Mouse (Mus musculus) megakaryocyte, adult 5-6 weeks (primary cell): ENCODE data around the gene Prtn3. TPM values are rescaled to one million over a fixed set of nuclear protein-coding genes. Genes with fewer than 3 reads are reported as not detected.
A peak's percentile ranks its signal among the peaks of the same experiment; 100 is the strongest.

Experiments
- ATAC-seq: 2 replicates; pipeline ENCODE4 v1.8.0; 2016; ENCODE audit warnings: mild to moderate bottlenecking, inconsistent platforms; ENCODE audit not compliant: poor library complexity, severe bottlenecking
- total RNA-seq, 2 experiments: library from RNA; stranded (forward) in 1 of 2; stranded (reverse) in 1 of 2; fragments of 153-499, 151-499 nt in 1 of 2; fragments of 221-1000, 200-1000 nt in 1 of 2; gene quantifications; 2 replicates each; pipeline versions ENCODE4 v1.2.3 to v1.2.4; 2015 to 2017

The Prtn3 gene
- total RNA-seq (2015) (322 and 372 TPM in 2 replicates), total RNA-seq (2017) (92.6 and 97.3 TPM in 2 replicates)

DNA sequence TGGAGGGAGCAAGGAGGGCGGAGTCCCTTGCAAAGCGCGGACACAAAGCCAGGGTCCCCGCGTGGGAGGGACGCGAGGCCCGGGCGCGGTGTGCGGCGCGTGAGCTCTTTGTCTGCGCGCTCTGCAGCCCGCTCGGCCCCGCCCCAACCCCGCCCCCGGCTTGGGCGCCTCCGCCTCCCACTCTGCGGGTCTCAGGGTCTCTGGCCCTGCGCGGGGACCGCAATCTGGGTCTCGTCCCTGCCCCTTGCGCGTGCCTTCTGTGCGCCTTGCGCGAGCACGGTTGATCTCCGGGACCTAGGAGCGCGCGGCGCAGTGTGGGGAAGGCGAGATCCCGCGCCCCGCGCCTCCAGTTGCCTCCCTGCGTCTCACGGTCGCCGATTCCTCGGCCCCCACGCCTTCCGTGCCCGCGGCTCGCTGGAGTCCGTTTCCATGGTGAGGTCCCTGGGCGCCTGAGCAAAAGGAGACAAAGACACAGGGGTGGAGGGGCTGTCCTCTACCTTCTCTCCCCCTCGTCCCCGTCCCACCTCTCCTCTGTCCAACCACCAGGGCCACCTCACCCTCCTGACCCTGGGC is at the start of gene Prtn3, which contains the start of gene Plppr3:
Gene Prtn3, plus strand, starts transcription at position 187 of the 573 bp plus-strand sequence.
Gene Plppr3, minus strand, starts transcription at position 345 of the 573 bp plus-strand sequence.
- ATAC-seq = peak; percentile 21

DNA sequence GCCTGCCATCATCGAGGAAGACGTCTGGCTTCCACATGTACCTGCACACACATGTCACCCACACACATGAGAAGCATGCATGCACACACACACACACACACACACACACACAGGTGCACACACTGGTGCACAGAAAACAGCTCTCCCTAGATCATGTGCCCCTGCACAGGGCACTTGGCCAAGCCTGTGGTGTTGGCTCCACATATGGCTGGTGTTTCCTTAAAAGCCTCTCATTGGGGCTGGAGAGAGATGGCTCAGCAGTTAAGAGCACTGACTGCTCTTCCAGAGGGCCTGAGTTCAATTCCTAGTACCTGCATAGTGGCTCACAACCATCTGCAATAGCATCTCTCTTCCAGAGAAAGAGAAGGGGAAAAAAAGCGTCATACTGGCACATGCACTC is 42.7 kb upstream of the Prtn3 start:
- ATAC-seq = no peak

DNA sequence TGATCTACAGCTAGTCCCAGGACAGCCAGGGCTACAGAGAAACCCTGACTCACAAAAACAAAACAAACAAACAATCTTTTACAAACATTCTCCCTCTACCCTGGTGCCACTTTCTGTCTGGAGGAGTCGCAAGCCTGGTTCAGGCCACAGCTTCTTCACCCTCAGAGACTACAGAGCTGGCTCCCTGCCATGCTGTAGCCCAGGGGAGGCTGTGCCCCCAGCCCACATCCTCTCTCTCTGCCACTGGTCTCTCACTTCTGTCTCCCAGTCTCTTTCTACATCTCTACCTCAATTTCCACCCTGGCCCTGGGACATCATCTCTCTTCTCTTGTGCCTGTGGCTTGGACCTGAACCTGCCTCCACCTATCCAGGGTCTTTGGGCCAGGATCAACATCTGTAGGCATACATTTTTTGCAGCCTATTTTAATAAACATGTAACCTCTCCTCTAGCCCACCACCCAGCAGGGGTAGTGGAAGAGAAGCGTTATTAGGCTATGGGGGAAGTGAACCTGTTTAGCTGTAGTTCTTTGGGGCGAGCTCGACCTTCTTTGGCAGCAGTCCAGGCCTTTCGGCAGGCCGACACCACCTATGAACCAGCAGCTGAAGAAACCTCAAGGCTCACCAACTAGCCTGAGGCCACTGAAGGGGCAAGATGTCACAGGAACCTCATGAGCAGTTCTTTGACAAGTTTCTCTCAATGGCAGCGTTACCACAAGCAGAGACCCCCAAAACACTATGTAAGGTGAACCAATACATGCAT is 42.1 kb upstream of the Prtn3 start:
- ATAC-seq = peak; percentile 31; the same call in 1 of the 2 replicates

DNA sequence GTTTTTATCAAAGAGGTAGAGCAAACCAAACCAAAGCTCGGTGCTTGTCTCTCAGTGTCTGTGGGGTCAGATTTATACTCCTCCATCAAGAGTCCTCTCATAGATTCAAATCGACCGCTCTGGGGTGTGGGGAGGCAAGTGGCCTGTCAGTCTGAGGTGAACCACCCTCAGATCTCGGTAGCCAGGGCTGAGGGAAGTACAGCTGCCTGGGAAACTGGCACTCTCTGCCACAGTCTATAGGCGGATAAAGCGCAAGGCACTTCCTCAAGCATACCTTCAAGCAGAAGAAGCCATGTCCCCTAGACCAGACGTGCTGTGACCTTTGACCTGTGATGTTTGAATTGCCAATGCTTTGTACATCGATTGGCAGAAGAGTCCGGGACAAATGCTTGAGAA is 41.5 kb upstream of the Prtn3 start:
- ATAC-seq = peak; percentile 41; the same call in 1 of the 2 replicates

DNA sequence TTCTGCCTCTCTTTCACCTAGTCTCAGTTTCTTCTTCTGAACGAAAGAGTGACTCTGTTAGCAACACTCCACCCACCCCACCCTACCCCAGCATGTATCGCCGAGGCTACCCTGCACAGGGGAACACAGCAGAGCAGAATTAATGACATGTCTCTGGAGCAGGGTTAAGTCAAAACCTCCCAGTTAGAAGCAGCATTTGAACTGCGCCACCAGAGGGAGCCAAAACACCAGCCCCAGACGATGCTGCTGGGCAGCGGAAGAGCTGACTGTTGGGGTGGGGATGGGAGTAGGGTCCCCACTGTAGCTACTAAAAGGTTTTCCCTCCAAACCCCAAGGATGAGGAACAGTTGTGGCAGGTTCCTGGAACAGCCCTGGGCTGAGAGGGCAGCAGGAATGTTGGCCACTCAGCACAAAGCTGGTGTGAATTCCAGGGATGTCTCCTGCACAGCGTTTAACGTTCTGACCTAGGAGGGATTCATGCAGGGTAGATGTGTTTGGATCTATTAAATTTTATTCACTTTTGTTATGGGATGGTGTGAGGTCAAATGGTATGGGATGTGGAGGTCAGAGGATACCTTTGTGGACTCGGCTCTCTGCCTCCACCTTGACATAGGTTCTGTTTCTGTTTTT is 39.4 kb upstream of the Prtn3 start:
- peak; percentile 83 for ATAC-seq

DNA sequence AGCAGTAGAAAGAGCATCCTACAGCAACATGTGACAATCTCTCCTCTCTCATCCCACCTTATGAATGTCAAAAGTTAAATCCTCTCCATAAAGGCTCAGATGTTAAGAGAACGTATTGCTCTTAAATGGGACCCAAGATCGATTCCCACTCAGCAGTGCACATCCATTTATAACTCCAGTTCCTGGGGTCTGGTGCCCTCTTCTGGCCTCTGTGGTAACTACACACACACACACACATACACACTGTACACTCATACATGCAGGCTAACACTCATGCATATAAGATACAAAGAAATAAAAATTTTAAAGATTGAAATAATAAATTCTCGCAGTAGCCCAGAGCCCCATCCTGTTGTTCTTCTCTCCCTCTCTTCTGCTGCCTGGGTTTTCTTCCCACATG is 37.4 kb upstream of the Prtn3 start:
- no peak for ATAC-seq

DNA sequence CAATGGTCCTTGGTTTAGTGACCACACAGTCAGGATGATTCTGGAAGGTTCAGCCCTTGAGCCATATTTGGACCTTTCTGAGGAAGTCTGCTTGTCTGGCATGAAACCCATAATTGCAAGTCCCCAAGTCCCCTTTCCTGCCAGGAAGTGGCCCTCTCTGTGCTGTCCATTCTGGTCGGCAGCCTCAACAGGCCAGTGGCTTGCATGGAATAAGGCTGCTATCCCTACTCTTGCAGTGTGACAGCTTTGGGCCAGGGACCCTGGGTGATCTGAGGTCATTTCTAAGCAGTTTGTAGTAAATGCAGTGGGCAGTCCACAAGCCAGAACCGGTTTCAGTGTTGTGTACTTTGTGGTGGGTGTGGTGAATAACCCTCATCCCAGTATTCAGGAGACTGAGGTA is 36.1 kb upstream of the Prtn3 start:
- ATAC-seq = no peak

DNA sequence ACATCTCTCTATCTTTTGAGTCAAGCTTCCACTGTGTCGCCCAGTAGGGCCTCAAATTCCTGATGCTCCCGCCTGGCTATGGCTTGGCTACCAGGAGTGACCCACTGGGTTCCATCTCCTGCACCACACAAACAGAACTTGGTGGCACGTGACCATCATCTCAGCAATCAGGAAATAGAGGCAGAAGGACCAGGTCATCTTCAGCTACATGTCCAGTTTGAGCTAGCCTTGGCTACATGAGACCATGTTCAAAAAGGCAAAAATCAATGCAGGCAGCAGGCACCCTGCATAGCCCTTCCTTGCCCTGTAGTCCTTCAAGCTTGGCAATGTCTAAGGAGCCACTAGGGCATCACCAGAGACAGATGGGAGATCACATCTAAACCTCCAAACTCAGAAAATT is 34.2 kb upstream of the Prtn3 start:
- no peak for ATAC-seq

DNA sequence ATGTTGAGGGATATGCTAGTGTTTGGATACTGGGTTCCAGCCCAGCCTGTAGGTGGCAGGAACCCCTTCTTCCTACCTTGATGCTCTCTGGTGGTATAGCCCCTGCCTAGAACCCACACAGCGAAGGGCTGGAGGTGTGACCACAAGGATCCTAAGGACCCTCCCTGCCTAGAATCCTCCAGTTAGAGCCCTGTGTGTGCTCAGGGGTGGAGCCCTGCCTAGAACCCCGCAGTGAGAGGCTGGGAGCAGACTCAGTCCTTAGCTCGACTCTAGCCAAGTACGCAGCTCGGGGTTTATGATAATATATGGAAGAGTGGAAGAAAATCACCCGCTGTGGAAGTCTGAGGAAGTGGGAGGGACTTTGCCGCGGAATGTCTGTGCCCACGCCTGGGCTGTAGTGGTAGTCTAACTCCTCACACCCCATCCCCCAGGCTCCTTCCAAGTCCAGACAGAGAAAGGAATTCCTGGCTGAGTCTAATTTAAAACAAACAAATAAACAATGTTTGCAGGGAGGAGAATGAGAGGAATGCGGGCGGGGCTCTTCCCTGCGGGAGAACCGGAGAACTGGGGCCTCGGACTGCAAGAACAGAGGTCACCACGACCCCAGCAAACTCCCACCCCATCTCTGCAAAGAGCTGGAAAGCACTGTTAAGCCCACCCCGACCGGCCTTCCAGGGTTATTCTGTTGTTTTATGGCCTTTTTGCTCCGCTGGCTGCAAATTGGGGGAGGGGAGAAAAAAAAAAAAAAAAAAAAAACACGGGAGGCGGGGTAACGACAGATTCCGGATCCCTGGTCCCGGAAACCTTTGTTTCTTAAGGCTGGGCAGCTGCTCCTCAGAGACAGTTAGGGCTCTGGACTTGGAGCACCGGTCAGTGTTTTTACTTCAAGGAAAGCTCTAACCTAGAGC is 33.4 kb upstream of the Prtn3 start:
- peak; percentile 54 for ATAC-seq

DNA sequence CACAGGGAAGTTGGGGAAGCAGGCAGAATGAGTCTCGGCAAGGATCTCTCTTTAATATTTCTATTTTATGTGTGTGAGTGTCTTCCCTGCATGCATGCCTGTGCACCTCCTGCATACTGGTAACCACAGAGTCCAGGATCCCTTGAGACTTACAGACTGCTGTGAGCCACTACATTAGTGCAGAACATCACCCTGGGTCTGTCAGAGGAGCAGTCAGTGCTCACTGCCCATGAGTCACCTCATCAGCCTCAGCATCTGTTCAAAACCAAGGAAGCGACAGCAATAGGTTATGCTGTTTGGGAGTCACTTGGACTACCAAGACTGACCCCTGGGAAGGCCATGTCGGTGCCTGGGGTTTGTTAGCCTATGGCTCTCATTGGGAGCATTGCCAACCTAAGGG is 32.0 kb upstream of the Prtn3 start:
- ATAC-seq = no peak

DNA sequence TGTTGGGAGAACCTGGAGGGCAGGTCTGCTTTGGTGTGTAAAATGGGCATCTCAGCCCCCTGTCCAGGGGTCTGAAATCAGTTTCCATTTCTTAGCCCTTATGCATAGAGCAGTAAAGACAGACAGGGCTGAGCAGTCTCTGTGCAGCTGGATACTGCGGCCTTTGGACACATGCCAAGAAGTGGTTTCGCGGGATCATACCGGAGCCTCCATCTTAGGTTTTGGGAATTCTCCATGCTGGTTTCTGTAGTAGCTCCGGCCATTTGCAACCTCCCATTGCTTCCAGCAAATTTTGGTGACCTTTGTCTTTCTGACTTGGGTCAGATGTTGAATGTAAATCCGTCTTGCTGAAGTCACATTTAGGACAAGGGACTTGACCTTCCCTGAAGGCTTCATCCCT is 30.8 kb upstream of the Prtn3 start:
- ATAC-seq = no peak

DNA sequence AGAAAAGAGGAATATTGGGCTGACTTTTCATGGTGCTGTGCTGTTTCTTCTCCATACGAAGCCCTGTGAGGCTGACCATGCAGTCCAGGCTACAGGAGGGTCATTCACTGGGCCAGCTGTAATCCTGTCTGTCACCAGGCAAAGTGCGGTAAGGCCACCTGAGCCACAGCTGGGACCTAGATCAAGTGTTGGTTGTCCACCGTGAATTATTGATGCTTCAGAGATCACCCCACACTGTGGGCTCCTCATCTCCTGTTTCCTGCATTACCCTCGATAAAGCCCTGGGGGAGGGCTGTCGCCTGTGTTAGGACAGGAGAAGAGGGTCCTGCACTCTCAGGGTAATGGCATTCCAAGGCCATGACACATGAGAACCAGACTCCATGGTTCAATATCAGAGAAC is 27.7 kb upstream of the Prtn3 start:
- no peak for ATAC-seq

DNA sequence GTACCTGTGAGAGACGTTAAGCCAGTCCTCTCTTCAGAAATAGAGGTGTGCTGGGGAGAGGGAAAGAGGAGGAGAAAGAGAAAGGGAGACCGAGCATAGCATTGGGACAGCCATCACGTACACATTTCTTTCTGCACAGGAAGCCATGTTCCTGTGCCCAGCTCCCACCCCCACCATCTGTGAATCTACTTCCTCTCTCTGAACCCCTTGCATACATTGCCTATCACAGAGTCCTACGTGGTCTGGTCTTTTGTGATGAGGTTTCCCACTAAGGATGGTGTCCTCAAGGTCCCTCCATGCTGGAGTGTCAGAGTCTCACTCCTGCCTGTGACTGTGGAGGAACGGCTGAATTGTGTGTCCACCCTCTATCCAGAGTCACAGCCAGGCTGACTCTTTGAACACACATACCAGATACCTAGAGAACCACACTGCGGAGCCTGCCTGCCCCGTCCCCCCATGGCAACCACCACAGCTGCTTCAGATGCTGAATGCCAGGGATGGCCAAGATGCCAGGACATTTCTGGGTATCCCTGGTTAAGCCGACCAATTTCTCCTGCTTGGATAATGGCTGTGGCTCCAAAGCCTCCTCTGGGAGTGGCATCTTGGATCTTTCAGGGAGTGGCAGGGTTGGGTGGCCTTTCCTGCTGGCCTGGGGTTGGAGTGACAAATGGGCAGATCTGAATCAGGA is 24.2 kb upstream of the Prtn3 start:
- ATAC-seq = no peak

DNA sequence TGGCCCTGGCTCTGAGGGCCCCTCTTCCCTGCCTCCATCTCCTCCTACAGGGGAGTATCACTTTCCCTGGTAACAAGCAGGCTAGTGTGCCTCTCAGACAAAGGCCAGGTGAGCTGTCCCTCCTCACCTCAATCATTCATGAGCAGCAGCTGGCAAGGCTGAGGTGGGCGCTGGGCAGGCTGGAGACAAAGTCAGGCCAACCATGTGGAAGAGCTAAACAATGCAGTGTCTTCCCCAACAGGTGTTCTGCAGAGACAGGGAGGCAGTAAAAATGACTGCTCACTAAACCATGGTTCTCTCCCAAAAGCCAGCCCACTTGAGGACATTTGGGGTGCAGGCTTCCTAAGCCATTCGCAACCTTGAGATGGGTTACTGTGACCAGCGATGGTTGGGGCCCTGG is 22.6 kb upstream of the Prtn3 start:
- ATAC-seq = no peak

DNA sequence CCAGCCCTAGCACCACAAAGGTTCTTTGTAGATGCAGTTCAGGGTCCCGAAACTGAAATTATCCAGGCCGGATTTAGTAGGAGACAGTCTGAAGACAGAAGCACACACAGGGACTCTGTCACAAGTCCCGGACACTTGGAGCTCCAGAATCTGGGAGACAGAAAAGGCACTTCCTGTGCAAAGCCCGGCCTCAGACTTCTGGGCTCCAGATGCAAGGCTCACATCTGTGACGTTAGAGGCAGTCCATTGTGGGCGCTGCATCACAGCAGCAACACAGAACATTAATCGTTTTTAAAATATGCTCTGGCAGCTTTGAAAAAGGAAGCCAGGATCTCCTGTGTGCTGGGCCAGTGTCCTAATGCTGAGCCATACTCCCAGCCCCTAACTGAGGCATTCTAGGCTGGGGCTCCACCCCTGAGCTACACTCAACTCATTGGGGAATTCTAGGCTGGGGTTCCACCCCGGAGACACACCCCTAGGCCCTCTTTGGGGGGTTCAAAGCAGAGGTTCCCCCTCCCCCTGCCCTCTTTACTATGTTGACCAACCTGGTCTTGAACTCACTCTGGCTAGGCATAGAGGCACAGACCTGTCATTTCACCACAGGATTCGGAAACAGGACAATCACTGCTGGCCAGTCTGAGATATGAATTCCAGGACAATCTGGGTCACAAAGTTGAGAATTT is 22.0 kb upstream of the Prtn3 start:
- ATAC-seq = no peak

DNA sequence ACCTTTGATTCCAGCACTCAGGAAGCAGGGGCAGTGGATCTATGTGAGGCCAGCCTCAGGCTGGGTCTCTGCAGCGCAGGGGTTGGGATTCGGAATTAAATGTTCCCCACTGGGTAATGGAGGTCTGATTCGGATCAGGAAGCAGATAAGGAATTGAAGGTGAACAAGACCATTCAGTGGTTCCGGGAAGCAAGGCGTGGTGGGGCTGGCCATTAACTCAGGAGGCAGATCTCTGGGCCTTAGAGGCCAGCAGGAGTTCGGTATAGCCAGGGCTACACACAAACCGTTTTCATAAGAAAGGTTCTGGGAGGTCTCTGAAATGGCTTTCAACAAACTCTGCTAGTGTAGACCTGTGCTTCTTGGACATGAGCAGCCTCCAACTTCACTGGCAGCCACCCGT is 21.4 kb upstream of the Prtn3 start:
- ATAC-seq = no peak

DNA sequence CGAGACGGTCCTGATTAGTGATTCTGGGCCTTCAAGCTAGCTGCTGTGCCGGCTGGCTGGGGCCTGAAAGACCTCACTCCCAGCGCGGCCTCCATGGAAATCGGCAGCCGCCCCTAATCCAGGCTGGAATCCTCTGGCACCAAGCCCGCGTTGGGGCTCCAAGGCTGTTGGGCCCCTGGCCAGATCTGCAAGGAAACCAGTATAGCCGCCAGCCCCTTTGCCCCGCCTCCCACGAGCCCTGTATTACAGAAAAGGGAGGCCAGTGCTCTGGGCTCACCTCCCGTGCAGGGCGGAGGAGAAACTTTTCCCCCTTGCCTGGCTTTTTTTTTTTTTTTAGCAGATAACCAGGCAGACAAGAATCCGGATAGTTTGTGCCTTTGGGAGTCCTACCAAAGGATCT is 20.9 kb upstream of the Prtn3 start:
- ATAC-seq = no peak

DNA sequence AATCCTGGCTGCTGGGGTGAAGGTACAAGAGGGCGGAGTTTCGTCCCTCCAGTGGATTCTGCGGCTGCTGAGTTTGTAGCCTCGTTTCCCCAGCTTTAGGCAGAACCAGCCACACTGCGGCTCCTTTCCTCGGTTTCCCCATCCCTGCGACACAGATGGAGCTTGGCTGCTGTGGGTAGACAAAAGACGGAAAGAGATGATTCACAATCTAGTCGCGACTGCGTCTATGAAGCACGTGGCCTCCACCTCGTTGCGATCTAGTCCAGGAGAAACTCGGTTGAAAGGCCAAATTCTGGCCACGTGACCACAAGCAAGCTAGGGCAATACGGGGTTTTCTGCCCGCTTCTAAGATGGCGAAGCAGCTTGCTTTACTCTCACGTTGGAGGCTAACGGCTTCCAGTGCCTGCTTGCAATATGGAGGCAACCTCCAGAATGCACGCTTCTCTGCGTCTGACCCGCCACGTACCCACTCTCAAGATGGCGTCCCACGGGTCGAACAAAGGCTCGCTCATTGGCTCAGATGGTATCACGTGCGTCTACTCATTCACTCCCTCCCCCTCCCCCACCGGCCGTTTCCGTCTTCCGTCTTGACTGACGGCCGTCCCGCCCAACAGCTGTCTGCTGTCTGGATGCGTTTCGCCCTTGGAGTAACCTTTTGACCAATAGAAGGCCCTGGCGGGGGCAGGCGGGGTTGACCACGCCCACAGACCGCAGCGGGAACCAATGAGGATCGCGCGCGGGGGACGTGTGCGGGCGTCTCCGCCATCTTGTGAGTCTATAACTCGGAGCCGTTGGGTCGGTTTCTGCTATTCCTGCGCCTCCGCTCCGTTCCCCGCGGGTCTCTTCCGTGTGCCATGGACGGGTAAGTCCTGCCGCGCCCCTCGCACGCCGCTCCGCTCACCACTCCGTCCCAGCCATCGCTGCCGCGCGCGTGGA is 20.1 kb upstream of the Prtn3 start, which contains the start of gene Ptbp1:
Gene Ptbp1, plus strand, starts transcription at position 568 of the 936 bp plus-strand sequence.
- peak; percentile 84 for ATAC-seq
